Mouse (Mus musculus): ENCODE measurements around the gene Ncs1.

The Ncs1 gene

DNA sequence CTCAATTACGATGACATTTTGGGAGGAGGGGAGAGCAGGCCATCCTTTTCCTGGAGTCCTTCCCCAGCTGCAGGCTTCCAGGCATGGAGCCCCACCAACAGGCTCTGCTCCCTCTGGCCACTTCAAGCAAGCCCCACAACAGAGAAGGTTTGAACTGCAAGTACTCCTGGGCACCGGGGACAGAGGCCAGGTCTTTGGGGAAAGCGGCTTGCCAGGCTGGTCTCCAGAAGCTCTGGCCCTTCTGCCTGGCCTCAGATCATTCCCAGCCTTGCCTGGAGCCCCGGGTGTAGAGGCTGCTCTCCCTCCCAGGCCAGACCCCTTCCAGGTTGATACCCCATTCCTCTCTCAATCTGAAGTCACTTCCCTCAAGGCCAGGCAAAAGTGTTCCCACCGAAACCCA, 572 bp upstream of the Ncs1 start:
- DNase-seq (ENCODE audit: low spot score): no peak

DNA sequence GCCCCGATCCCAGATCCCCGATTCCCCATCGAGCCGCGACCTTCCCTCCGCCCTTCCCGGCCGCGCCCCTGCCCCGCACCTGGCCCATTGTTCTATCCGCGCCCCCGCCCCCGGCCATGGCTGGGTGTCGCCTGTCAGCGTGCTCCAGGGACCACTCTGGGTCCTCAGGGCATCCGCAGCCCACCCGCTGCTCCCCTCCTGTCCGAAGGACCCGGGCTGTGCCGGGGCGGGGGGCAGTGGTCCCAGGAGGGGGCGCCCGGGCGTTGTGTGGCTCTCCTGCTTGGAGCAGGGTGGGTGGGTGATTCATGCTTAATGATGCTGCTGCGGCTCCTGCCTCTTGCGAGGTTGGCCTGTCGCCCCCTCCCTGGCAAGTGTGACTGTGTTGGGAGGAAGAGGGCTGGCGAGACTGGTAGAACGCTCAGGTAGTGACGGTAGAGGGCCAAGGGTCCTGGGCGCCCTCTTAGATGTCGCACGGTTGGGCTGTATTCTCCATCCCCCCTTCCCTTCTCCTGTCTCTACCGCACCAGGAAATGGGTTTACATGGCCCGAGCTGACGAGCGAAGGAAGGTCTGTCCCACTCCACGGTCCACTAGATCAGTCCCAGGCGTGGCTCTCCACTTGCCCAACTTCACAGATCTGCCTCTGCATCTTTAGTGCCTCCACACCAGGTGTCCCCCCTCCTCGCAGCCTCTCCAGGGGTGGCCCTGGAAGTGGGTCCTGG, 788 bp downstream of the Ncs1 start:
- no peak for DNase-seq (ENCODE audit: low spot score)

DNA sequence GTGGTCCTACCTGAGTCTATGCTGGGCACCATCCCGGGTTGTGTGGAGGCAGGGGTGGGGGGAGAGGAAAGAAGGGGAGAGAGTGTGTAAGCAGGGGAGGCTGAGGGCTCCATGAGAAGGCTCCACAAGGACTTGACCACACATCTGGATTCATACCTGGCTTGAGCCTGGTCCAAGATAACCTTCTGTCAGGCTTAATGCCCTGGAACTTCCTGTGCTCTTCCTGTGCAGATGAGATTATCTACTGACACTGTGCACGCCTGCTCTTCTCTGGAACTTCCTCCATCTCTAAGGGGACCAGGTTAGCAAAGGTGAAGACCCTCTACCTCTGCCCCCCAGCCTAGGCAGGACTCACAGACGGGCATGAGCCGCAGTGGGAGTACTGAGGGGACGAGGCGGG, 3.2 kb downstream of the Ncs1 start:
- DNase-seq (ENCODE audit: low spot score): no peak

DNA sequence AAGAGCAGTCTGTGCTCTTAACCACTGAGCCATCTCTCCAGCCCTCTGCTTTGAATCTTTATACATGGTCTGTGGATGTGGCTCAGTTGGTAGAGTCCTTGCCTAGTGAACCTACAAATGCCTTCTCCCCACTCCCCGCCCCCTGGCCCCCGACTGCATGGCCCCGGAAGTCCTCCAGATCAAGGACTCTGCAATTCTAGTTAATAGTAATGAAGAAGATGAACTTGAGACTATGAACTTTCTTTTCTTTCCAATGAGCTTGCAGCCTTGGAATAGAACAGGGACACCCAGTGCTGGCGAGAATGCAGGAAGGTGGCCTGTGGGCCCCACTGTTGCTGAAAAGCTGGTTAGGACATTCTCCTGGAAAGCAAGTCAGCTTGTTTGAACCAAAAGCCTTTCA, 6.5 kb downstream of the Ncs1 start:
- DNase-seq (ENCODE audit: low spot score): no peak

DNA sequence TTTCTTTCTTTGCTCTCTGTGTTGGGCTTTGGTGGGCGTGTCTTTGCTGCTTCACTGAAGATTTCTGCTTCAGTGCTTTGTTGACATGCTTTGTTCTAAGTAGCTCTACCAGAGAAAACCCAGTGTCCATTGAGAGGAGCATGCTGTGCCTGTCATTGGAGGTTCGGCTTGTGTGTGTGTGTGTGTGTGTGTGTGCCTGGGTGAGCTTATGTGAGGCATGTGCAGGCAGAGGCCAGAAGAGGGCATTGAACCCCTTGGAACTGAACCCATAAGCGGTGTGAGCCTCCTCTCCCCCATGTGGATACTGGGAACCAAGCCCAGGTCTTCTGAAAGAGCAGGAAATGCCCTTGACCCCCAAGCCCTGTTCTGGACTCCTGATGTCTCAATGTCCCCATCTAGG, 7.8 kb downstream of the Ncs1 start:
- no peak for DNase-seq (ENCODE audit: low spot score)

DNA sequence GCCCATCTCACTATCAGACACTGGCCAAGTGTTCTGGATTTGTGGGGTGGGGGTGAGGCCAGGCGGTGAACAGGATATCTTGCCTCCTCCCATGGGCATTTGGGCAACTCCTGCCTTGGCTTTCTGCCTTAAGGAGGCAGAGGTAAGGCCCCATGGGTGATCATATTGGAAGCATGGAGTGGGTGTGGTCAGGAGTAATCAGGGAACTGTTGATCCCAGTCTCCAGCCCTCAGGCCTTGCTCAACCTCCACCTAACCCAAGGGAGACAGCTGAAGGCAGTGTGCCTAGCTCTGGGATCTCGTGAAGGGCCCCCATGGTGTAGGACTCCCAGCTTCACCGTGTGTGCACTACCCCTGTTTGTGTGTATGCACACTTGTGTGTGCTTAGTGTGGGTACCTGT, 9.2 kb downstream of the Ncs1 start:
- no peak for DNase-seq (ENCODE audit: low spot score)

DNA sequence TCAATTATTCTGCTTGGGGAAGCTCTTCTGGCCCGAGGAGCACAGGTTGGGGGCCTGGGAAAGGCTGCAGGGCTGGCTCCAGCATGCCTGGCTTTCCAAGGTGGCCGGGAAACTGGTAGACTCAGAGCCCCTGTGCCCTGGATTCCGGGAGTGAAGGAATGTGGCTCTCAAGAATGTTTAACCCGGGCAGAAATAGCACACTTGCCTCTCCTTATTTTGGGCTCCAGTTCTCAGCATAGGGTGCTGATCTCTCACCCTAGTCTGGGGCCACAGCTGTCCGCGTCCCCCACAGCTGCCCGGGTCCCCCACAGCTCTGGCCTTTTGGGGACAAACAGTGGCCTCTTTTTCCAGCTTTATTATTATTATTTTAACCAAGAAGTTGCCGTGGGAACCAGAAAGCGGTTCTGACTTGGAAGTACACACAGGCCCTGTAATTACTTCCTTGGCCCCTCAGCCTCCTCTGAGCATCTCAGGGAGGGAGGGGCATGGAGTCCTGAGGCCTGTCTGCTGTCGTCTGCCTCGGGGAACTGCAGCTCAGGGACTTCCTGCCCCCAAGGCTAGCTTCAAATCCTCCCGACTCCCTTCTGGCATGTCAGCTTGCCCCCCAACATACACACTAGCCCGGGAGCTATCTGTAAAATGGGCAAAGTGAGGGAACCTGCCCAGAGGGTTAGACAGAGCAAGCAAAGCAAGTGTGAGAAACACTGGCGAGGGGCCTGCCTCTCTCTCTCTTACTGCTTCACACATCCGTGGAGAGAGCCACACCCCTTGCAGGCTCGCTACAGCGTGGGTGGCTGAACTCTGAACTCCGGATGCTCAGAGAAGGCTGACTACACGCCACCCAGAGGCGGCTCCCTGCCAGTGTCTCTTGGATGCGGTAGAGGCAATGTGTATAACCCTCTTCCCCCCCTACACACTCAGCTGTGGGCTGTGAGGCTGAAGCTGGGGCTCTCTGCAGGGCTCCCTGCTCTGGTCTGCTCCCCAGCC, 10.6 kb downstream of the Ncs1 start:
- peak; percentile 77 for DNase-seq (ENCODE audit: low spot score)

DNA sequence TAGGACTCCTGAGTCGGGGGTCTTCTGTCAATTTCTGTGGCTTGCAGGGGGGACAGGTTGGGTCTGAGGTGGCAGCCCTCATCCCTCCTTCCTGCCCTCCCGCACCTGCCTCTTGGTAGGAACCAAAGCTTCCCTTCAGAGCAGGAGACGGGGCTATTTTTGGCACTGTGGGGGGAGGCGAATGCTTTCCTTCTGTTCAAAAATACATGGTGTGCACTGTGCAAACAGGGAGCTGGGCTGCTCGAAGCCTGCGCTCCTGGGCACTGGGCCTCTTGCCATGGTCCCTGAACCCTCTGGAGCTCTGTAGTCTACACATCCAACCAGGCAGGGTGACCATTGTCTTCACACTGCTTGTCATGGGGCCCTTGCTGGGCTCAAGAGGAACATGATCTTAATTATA, 11.5 kb downstream of the Ncs1 start:
- DNase-seq (ENCODE audit: low spot score): peak; percentile 79

DNA sequence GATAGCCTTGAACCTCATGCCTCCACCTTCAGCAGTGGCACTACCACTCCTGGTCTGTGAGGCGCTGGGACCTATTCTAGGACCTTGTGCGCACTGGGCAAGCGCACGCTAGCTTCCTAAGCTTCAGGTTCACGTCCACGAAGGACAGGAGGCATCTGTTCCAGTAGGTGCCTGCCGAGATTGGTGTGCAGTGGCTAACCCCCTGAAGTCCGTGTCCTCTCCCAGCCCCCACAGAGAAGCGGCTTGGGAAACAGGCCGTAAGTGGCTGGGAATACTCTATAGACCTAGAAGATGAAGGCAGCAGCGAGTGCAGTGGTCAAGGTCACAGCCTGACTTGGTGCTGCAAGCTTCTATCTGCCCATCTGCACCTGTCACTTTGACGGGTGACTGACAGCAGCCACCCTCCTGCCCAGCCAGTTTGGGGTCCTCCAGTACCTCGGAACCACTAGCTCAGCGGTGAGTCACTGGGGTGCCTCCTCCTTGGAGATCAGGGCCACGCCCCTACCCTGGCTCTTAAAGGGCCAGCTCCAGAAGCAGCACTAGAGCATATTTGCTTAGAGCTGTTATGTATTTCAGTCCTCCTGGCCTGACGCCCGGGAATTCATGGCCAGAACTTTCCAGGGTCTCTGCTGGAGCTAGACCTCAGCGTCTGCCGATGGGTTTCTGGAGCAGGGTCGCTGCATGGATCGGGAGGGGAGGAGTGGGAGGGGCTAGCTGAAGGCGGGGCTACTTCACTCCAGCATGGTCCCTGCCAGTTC, 13.2 kb downstream of the Ncs1 start:
- peak; percentile 78 for DNase-seq (ENCODE audit: low spot score)

DNA sequence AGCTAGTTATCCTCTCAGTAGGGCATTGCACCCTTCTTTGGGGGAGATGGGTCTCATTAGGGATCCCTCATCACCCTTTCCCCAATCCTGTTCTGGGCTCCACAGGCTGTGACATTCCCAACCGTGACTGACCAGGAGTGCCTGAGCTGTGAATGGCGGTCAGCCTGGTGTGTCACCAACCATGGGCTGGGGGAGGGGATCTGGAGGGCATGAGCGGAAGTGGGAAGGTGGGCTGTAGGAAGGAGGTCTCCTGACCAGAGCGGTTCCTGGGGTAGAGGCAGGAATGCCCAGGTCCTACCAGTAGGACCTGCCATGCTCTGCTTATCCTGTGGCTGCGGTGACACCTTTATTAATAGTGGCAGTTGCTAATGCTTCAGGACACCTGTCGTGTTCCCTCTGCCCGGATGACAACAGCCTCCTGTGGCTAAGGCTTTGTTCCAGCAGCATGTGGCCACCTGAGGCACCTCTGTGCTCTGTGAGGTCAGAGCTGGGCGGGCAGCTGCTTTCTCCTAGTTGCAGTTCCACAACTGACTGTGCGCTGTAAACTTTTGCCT, 13.8 kb downstream of the Ncs1 start:
- no peak for DNase-seq (ENCODE audit: low spot score)

DNA sequence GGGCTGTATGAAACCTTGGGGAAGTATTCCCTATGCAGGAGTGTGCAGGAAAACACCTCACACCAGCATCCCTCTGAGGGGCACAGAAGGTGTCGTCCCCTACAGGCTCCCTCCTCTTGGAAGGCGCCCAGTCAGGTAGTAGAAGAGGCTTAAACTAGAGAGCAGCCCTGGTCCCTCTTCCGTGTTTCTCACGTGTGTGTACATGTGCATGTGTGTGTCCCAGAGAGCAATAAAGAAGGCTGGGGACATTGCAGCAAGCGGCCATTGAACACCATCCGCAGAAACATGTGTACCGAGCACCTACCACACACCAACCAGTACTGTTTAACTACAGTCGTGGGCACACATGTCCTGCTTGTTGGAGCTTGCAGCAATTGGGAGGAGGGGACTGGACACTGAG, 14.9 kb downstream of the Ncs1 start:
- no peak for DNase-seq (ENCODE audit: low spot score)

DNA sequence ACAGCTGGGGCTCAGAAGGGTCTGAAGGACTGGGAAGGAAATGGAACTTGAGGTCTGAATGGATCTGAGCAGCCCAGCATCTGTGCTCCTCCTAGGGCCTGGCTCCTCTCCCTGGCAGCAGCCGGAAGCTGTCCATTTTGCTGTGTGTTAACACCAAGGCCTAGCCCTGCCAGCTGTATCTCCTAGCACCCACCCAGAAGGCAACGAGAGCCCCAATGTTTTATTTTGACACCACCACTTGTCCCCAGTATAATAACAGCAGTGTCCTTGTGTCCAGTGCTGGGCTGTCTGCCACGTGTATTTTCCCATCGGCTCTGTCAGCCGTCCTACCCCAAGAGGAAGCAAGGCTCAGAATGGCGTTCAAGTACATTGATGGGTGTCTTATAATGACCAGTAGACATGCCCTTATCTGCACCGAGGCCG, 17.4 kb downstream of the Ncs1 start:
- no peak for DNase-seq (ENCODE audit: low spot score)

DNA sequence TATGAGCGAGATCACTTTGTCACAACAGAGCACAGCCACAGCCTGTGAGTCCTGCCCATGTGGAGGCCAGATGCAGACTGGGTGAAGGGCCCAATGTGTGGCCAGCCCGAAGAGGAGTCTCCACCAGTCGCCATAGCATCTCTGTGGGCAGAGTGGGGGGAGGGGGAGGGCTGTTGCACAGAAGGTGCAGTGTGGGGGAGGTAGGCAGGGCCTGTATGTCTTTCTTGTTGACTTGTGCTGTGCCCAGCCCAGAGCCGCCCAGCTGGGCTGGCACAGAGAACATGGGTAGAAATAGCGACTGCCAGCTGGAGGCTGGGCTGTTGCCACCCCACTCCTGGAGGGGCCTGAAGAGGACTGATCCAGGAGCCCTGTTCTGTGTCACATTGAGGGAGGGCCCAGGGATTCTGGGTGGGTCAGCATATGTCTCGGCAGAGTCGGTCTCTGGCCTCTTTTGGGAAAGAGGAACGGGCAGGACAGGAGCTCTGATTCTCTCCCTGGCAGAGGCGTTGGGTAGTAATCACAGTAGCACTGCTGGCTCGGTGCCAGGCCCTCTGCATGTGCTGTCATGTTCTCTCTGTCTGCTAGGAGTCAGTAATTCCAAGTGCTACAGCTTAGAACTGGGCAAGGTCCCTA, 18.2 kb downstream of the Ncs1 start:
- peak; percentile 80 for DNase-seq (ENCODE audit: low spot score)

DNA sequence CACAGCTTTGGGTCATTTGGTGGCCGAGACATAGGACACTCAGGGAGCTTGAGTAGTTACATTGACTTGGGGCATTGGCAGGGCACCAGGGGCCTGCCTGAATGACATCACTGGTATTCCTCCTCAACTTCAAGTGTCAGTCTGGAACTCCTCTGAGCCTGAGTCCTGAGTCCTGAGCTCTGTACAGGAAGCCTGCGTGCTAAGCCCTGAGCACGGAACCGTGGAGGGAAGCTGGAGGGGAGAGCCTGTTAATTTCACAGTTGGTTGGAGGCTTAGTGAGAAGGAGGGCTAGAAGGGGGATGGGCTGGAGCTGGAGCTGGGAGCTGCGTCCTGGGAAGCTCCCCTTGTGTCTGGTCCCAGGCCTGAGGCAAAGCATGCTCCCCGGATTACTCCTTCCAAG, 21.8 kb downstream of the Ncs1 start:
- DNase-seq (ENCODE audit: low spot score): no peak

DNA sequence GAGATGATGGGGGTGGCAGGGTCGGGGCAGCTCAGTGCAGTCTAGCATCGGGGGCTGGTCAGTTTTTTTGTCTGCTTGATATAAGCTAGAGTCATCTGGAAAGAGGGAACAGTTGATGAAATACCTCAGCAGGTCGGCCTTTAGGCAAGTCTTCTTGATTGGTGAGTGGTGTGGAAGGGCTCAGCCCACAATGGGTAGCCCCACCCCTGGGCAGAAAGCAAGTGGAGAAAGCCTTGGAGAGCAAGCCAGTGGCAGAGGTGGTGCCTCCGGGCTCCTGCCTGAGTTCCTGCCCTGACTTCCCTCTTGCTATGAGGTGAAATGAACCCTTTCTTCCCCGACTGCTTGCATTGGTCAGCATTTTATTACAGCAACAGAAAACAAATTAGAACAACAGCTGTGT, 23.0 kb downstream of the Ncs1 start:
- DNase-seq (ENCODE audit: low spot score): no peak

DNA sequence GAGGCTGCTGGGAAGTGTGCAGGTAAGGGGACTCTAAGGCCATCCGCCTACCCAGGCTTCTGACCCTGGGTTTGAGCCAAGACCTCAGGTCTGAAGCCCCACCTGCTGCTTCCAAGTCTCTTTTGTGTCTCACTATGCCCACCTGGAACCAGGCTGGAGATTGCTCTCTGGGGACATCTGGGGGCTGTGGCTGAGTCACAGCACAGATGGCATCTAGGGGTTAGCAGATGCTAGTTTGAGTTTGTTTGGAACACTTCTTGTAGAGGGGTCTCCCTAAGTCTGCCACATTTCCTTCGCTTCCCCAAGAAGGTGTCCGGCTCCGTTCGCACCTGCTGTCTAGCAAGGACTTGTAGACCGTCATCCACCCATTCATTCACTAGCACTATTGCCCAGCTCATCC, 23.6 kb downstream of the Ncs1 start:
- DNase-seq (ENCODE audit: low spot score): no peak

DNA sequence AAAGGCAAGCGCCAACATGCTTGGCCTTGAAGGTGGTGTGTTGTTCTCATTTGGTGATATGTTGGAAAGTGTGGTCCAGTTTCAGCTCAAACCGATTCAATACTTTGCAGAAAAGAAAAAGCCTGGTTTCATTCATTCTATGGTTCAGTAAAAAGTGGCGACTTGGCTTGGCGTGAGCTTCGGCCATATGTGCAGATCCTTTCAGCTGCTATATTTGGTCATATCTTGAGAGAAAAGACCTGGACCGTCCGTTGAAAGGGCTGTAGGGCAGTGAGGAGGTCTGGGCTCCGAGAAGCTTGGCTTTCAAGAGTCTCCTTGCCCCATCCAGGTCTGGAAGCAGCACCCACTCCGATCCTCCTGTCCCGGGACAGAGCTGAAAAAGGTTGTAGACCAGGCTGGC, 24.2 kb downstream of the Ncs1 start:
- DNase-seq (ENCODE audit: low spot score): no peak

DNA sequence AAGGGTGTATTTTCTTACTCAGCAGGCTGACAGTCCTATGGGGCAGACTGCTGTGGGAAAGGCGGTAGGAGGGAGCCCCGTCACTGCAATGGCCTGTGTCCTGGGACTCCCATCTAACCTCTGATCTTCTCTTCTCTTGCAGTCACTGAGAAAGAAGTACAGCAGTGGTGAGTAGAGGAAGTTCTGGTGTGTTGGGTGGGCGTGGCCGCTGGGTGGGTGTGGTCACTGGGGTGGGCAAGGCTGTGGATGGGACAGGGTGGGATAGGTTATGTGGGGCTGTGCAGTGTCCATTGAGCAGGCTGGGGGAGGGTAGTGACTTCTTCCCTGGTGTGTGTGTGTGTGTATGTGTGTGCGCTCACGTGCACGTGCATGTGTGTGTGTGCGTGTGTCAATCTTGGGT, 24.8 kb downstream of the Ncs1 start:
- DNase-seq (ENCODE audit: low spot score): no peak

DNA sequence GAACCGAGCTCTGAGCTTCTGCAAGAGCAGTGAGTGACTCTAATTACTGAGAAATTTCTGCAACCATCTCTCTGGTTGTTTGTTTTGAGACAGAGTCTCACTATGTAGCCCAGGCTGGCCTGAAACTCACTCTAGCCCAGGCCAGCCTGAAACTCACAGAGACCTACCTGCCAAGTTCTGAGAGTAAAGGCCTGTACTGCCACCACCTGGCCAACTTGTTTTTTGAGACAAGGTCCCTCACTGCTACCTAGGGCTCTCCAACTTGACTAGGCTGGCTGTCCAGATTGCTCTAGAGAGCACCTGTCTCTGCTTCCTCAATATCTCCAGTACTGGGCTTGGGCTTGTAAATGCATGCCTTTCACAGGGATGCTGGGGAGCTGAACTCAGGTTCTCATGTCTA, 25.4 kb downstream of the Ncs1 start:
- DNase-seq (ENCODE audit: low spot score): no peak

DNA sequence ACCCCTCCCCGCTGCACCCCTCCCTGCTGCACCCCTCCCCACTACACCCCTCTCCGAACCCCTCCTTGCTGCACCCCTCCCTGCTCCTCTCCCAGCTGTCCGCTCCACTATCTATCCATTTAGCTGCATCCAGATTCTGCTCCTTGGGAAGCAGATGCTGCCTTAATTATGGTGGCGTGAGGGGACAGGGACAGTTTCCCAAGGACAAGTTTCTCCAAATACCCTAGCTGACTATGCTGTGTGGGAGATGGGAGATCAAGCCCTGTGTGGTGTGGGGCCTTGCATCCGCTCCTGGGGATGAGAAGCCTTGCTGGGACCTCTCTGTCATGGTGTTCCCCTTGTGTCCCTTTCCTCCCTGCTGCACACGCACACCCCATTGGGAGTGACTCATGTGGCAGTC, 29.4 kb downstream of the Ncs1 start:
- no peak for DNase-seq (ENCODE audit: low spot score)

DNA sequence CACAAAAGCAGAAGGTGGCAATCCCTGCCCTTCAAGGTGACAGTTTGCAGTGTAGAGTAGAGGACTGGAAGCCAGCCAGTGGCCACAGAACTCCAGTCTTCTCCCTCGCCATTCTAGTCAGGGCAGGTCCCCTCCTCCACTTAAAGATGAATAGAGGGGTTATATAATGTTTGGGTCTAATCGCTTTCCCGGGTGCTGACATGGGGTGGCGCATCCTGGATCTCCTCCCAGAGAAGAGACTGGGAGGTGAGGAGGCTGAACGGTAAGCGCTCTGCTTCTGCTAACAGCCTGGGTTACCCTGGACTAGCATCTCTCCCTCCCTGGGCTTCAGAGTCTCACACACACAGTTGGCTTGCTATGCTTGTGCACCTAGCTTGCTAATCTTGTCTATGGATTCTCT, 32.2 kb downstream of the Ncs1 start:
- no peak for DNase-seq (ENCODE audit: low spot score)

DNA sequence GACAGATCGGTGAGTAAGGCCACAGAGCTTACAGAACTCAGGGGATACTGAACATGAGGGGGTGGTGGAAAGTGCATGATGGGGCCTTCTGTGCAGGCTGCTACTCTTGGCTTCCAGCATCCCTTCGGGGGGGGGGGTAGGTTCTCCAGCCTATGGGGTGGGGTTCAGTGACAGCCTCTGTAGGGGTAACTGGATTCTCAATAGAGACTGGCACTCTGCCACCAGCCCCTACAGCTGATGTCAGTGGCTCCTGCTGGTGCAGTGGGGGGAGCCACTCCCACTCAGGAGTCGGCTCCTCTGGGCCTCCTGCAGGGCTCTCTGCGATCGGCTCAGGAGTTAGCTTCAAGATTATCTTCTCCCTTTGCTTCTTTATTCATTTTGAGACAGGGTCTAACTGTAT, 32.9 kb downstream of the Ncs1 start:
- DNase-seq (ENCODE audit: low spot score): no peak
